Mouse (Mus musculus): ENCODE data around the gene Ghdc. TPM values are rescaled to one million over a fixed set of nuclear protein-coding genes. Genes with fewer than 3 reads are reported as not detected.

Ghdc gene
- polyA plus RNA-seq (2014; fragmentation: Illumina TruSeq; extraction: RNeasy Lipid Tissue Mini Kit (QIAGEN cat#74804); ENCODE audit: low read depth, low replicate concordance), result 1.7 TPM

DNA sequence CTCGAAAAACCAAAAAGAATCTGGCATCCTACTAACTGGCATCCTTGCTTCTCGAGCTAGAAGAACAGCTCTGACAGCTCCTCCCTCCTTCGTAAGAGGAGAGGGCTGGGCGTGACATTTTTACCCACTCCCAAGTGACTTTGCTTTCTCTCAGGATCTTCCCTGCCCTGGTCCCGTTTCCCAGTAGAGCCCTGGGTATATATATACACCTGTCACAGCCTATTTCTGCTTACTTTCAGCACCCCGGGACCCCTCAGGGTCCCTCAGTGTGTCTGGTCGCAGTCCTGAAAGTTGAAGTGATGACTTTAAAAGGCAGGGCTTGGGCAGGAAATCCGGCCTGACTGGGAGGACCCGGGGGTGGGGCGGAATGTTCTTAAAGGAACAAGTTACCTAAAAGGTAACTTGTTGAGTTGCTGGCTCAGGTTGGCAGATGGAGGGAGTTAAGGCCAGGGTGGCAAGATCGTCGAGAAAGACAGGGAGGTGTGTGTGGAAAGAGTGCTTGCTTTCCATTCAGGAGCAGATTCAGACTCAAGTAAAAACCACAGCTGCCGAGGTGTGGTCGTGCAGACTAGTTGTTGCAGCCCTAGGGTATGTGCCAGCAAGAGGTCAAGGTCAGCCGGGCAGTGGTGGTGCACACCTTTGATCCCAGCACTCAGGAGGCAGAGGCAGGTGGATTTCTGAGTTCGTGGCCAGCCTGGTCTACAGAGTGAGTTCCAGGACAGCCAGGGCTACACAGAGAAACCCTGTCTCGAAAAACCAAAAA, at the start of gene Ghdc:
Ghdc (minus strand) TSS at position 312 of the 763 bp plus-strand sequence.

DNA sequence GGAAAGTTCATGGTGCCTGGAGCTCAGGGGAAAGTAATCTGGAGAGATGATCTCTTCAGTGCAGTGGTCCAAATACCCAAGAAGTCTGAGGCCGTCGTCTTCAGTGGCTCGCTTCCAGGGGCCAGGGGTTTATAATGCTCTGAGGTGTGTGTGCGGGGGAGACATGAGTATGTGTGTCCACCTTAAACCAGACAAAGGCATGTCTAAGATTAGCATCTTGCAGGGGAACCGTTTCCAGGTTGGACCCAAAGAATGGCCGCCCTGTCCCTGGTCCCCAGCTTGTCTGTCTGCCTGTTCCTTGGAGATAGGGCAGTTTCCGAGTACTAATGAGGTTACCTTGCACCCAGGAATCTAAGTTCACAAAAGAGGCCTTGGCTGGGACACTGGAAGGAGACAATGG, 7.9 kb downstream of the Ghdc start, which contains the start of gene Hcrt:
Hcrt (minus strand) TSS at position 101 of the 400 bp plus-strand sequence.

DNA sequence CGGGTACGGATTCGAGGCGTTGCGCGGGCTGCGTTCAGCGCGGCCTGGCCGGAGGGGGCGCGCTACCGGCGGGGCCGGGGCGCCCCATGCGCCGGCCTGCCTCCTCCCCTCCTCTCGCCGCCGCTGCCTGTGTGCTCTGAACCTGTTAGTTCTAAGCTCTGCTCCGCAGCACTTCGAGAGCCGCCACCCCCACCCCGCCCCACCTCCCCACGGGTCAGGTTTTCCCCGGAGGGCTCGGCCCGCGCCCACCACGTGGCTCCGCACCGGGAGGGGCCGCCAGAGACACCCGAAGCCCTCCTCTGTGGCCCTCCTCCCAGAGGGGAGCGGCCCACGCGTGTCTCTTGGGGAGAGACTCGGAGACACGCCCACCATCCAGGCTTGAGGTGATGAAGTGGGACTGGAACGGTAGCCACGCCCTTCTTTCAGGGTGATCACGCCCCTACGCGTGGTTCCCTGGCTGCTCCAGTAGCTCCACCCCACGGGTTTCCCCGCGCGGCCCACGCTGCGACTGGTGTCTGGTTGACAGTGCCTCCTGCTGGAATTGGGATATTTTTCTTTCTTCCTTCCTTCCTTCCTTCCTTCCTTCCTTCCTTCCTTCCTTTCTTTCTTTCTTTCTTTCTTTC, 11.0 kb downstream of the Ghdc start, which contains the start of gene Kcnh4:
Kcnh4 (minus strand) TSS at position 332 of the 623 bp plus-strand sequence.

DNA sequence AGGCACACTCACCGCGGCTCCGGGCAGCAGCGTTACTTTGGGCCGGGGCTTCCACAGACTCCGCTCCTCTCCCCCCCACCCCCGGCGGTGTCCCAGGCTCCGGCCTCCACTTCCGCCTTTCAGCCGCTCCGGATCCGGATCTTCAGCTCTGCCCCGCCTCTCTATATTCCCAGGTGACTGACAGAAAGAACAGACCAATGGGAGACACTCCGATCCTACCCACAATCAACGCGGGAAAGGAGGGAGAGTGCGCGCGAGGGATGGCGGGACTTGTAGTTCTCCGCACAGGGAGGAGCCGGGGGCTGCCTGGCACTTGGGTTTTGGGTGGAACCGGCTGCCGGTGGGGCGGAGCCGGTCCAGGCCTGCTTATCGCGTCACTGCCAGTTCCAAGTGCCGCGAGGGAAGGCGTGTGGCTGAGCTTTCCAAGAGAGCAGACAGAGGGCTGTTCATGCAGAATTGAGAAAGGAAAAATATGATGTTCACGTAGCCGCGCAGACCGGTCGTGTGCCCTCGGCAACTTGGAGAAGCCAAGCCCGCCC, 32.6 kb downstream of the Ghdc start, which contains the start of gene Rab5c:
Rab5c (minus strand) TSS at position 150 of the 539 bp plus-strand sequence.

Other genes starting within 250 kb of the Ghdc start
- 137 TPM for gene Acly, start 243.0 kb downstream of the Ghdc start, polyA plus RNA-seq (2014; fragmentation: Illumina TruSeq; extraction: RNeasy Lipid Tissue Mini Kit (QIAGEN cat#74804); ENCODE audit: low read depth, low replicate concordance)
- 0.41 TPM for gene Ttc25, start 225.3 kb downstream of the Ghdc start, polyA plus RNA-seq (2014; fragmentation: Illumina TruSeq; extraction: RNeasy Lipid Tissue Mini Kit (QIAGEN cat#74804); ENCODE audit: low read depth, low replicate concordance)
- gene Cnp, start 196.1 kb downstream of the Ghdc start, polyA plus RNA-seq (2014; fragmentation: Illumina TruSeq; extraction: RNeasy Lipid Tissue Mini Kit (QIAGEN cat#74804); ENCODE audit: low read depth, low replicate concordance), result 7.9 TPM
- gene Nkiras2, start 151.7 kb downstream of the Ghdc start, polyA plus RNA-seq (2014; fragmentation: Illumina TruSeq; extraction: RNeasy Lipid Tissue Mini Kit (QIAGEN cat#74804); ENCODE audit: low read depth, low replicate concordance), result 7.5 TPM
- gene Dnajc7, start 150.8 kb downstream of the Ghdc start, polyA plus RNA-seq (2014; fragmentation: Illumina TruSeq; extraction: RNeasy Lipid Tissue Mini Kit (QIAGEN cat#74804); ENCODE audit: low read depth, low replicate concordance), result 227 TPM
- gene Zfp385c, start 78.5 kb downstream of the Ghdc start, polyA plus RNA-seq (2014; fragmentation: Illumina TruSeq; extraction: RNeasy Lipid Tissue Mini Kit (QIAGEN cat#74804); ENCODE audit: low read depth, low replicate concordance), result not detected
- 4.0 TPM for gene Dhx58, start 66.7 kb downstream of the Ghdc start, polyA plus RNA-seq (2014; fragmentation: Illumina TruSeq; extraction: RNeasy Lipid Tissue Mini Kit (QIAGEN cat#74804); ENCODE audit: low read depth, low replicate concordance)
- 1.7 TPM for gene Kat2a, start 58.5 kb downstream of the Ghdc start, polyA plus RNA-seq (2014; fragmentation: Illumina TruSeq; extraction: RNeasy Lipid Tissue Mini Kit (QIAGEN cat#74804); ENCODE audit: low read depth, low replicate concordance)
- not detected for gene Hspb9, start 57.1 kb downstream of the Ghdc start, polyA plus RNA-seq (2014; fragmentation: Illumina TruSeq; extraction: RNeasy Lipid Tissue Mini Kit (QIAGEN cat#74804); ENCODE audit: low read depth, low replicate concordance)
- 39.2 TPM for gene Rab5c, start 32.7 kb downstream of the Ghdc start, polyA plus RNA-seq (2014; fragmentation: Illumina TruSeq; extraction: RNeasy Lipid Tissue Mini Kit (QIAGEN cat#74804); ENCODE audit: low read depth, low replicate concordance)
- gene Kcnh4, start 11.0 kb downstream of the Ghdc start, polyA plus RNA-seq (2014; fragmentation: Illumina TruSeq; extraction: RNeasy Lipid Tissue Mini Kit (QIAGEN cat#74804); ENCODE audit: low read depth, low replicate concordance), result not detected
- not detected for gene Hcrt, start 8.0 kb downstream of the Ghdc start, polyA plus RNA-seq (2014; fragmentation: Illumina TruSeq; extraction: RNeasy Lipid Tissue Mini Kit (QIAGEN cat#74804); ENCODE audit: low read depth, low replicate concordance)
- 4.0 TPM for gene Stat5b, start 79.8 kb upstream of the Ghdc start, polyA plus RNA-seq (2014; fragmentation: Illumina TruSeq; extraction: RNeasy Lipid Tissue Mini Kit (QIAGEN cat#74804); ENCODE audit: low read depth, low replicate concordance)
- gene Stat5a, start 88.4 kb upstream of the Ghdc start, polyA plus RNA-seq (2014; fragmentation: Illumina TruSeq; extraction: RNeasy Lipid Tissue Mini Kit (QIAGEN cat#74804); ENCODE audit: low read depth, low replicate concordance), result 1.9 TPM
- 28.1 TPM for gene Stat3, start 168.6 kb upstream of the Ghdc start, polyA plus RNA-seq (2014; fragmentation: Illumina TruSeq; extraction: RNeasy Lipid Tissue Mini Kit (QIAGEN cat#74804); ENCODE audit: low read depth, low replicate concordance)
- 61.3 TPM for gene Cavin1, start 199.9 kb upstream of the Ghdc start, polyA plus RNA-seq (2014; fragmentation: Illumina TruSeq; extraction: RNeasy Lipid Tissue Mini Kit (QIAGEN cat#74804); ENCODE audit: low read depth, low replicate concordance)
- 69.0 TPM for gene Atp6v0a1, start 238.5 kb upstream of the Ghdc start, polyA plus RNA-seq (2014; fragmentation: Illumina TruSeq; extraction: RNeasy Lipid Tissue Mini Kit (QIAGEN cat#74804); ENCODE audit: low read depth, low replicate concordance)

Data from sigmoid colon, adult 10 weeks (tissue).